In genomic region chr7:18884745-18885422, GRCm38 (mm10) we compare ENCODE assay signal across 12 mouse cellular contexts. TPM values are rescaled to one million over a fixed set of nuclear protein-coding genes. Genes with fewer than 3 reads are reported as not detected.
A peak's percentile ranks its signal among the peaks of the same experiment; 100 is the strongest.
DNase-seq lines count a peak whose midpoint lies in the region; ATAC-seq lines count a peak whose summit lies in the region.
"Had no signal": no experiment of that assay in that cellular context is flagged by ENCODE, and none has a peak within 500 bp of the region (broad histone marks: within the 10 kb centered on the region; RNA-seq: fewer than 3 reads in every experiment).

No protein-coding gene starts in this region.

- H3K4me3 ChIP-seq in hindbrain, embryonic 16.5 days (ENCODE audit: low read length): no peak overlapping the region
- no peak overlapping the region for H3K4me3 ChIP-seq in hindbrain, embryonic 13.5 days
- no peak overlapping the region for H3K4me3 ChIP-seq in midbrain, embryonic 16.5 days (ENCODE audit: low read depth, low read length)
- H3K4me3 ChIP-seq in midbrain, embryonic 10.5 days: no peak overlapping the region
- peak overlapping the region; percentile 8 for H3K4me3 ChIP-seq in intestine, embryonic 15.5 days (replicated peaks)
- 0 out of 2 replicates have a peak overlapping the region, but pooled peaks have one; percentile 15 for H3K4me3 ChIP-seq in stomach, embryonic 15.5 days (replicated peaks)

- no peaks in the 10 kb centered on the region for H3K27me3 ChIP-seq in hindbrain, embryonic 16.5 days (replicated peaks; ENCODE audit: control insufficient read depth, insufficient read depth, low read length)
- no peaks in the 10 kb centered on the region for H3K27me3 ChIP-seq in hindbrain, embryonic 13.5 days
- no peaks in the 10 kb centered on the region for H3K27me3 ChIP-seq in midbrain, embryonic 16.5 days (ENCODE audit: control insufficient read depth, insufficient read depth, low read depth, low read length)
- H3K27me3 ChIP-seq in midbrain, embryonic 10.5 days (ENCODE audit: low read depth, poor library complexity, severe bottlenecking): no peaks in the 10 kb centered on the region
- H3K27me3 ChIP-seq in intestine, embryonic 15.5 days (replicated peaks): no peaks in the 10 kb centered on the region
- no peaks in the 10 kb centered on the region for H3K27me3 ChIP-seq in stomach, embryonic 15.5 days (replicated peaks)

- 63% methylated on average over 13 of the region's 13 CpGs for WGBS in hindbrain, embryonic 16.5 days
- 61% methylated on average over 13 of the region's 13 CpGs for WGBS in hindbrain, embryonic 13.5 days
- 65% methylated on average over 13 of the region's 13 CpGs for WGBS in midbrain, embryonic 16.5 days
- 65% methylated on average over 13 of the region's 13 CpGs for WGBS in midbrain, embryonic 10.5 days
- WGBS in intestine, embryonic 15.5 days: 46% methylated on average over 13 of the region's 13 CpGs
- WGBS in stomach, embryonic 15.5 days: 47% methylated on average over 13 of the region's 13 CpGs

- no peak overlapping the region for H3K4me2 ChIP-seq in hindbrain, embryonic 16.5 days (ENCODE audit: low read length)
- no peak overlapping the region for H3K4me2 ChIP-seq in hindbrain, embryonic 13.5 days
- no peak overlapping the region for H3K4me2 ChIP-seq in midbrain, embryonic 16.5 days (ENCODE audit: low read length)
- H3K4me2 ChIP-seq in intestine, embryonic 15.5 days (replicated peaks): peak overlapping the region; percentile 37
- peak overlapping the region; percentile 37 for H3K4me2 ChIP-seq in stomach, embryonic 15.5 days

- no peak overlapping the region; the same call in 1 of the 2 replicates for H3K27ac ChIP-seq in hindbrain, embryonic 16.5 days (ENCODE audit: low read depth, low read length)
- H3K27ac ChIP-seq in hindbrain, embryonic 13.5 days: no peak overlapping the region
- H3K27ac ChIP-seq in midbrain, embryonic 16.5 days (ENCODE audit: low read length): peak overlapping the region; percentile 6; the same call in 1 of the 2 replicates
- H3K27ac ChIP-seq in midbrain, embryonic 10.5 days (replicated peaks): no peak overlapping the region
- peak overlapping the region; percentile 66 for H3K27ac ChIP-seq in intestine, embryonic 15.5 days
- peak overlapping the region; percentile 77 for H3K27ac ChIP-seq in stomach, embryonic 15.5 days

- no peaks in the 10 kb centered on the region for H3K9me3 ChIP-seq in hindbrain, embryonic 16.5 days (ENCODE audit: control insufficient read depth, low read length)
- no peaks in the 10 kb centered on the region for H3K9me3 ChIP-seq in hindbrain, embryonic 13.5 days
- H3K9me3 ChIP-seq in midbrain, embryonic 16.5 days (replicated peaks; ENCODE audit: control insufficient read depth, low read length, poor library complexity, severe bottlenecking): no peaks in the 10 kb centered on the region
- H3K9me3 ChIP-seq in midbrain, embryonic 10.5 days (replicated peaks): no peaks in the 10 kb centered on the region
- no peaks in the 10 kb centered on the region for H3K9me3 ChIP-seq in intestine, embryonic 15.5 days
- no peaks in the 10 kb centered on the region for H3K9me3 ChIP-seq in stomach, embryonic 15.5 days

- peak overlapping the region; percentile 30; the same call in 1 of the 2 replicates for H3K9ac ChIP-seq in hindbrain, embryonic 16.5 days (ENCODE audit: low read depth, low read length)
- H3K9ac ChIP-seq in hindbrain, embryonic 13.5 days: no peak overlapping the region
- H3K9ac ChIP-seq in midbrain, embryonic 16.5 days (ENCODE audit: low read depth, low read length): no peak overlapping the region
- peak overlapping the region; percentile 18; the same call in 1 of the 2 replicates for H3K9ac ChIP-seq in intestine, embryonic 15.5 days
- no peak overlapping the region for H3K9ac ChIP-seq in stomach, embryonic 15.5 days

- H3K36me3 ChIP-seq in hindbrain, embryonic 16.5 days (ENCODE audit: control insufficient read depth, insufficient read depth, low read length): no peaks in the 10 kb centered on the region
- no peaks in the 10 kb centered on the region for H3K36me3 ChIP-seq in hindbrain, embryonic 13.5 days
- H3K36me3 ChIP-seq in midbrain, embryonic 16.5 days (ENCODE audit: control insufficient read depth, insufficient read depth, low read length): no peaks in the 10 kb centered on the region
- H3K36me3 ChIP-seq in midbrain, embryonic 10.5 days: peaks cover 7% of the 10 kb centered on the region
- H3K36me3 ChIP-seq in intestine, embryonic 15.5 days: no peaks in the 10 kb centered on the region
- no peaks in the 10 kb centered on the region for H3K36me3 ChIP-seq in stomach, embryonic 15.5 days

- peak; percentile 22; the same call in 1 of the 2 replicates for ATAC-seq in hindbrain, embryonic 16.5 days
- ATAC-seq in hindbrain, embryonic 13.5 days (ENCODE audit: low FRiP score): no peak
- no peak for ATAC-seq in midbrain, embryonic 16.5 days
- peak; percentile 53; the same call in 1 of the 2 replicates for ATAC-seq in intestine, embryonic 15.5 days
- no peak for ATAC-seq in stomach, embryonic 15.5 days (ENCODE audit: insufficient read depth, low FRiP score, low read depth)

- no peak for DNase-seq in midbrain, embryonic 10.5 days (ENCODE audit: low spot score)
- DNase-seq in ovary, postnatal 14 days (ENCODE audit: low spot score): no peak
- no peak for DNase-seq in right cerebral cortex, adult 18-20 months
- DNase-seq: adrenal gland, adult 8-10 months; cerebellum, adult 9-10 months; kidney, adult 8-10 months; thymus, postnatal 25 days had no signal

- H3K4me1 ChIP-seq in hindbrain, embryonic 16.5 days (ENCODE audit: control insufficient read depth, insufficient read depth, low read depth, low read length): no peaks in the 10 kb centered on the region
- H3K4me1 ChIP-seq in hindbrain, embryonic 13.5 days (replicated peaks): 0 out of 2 replicates have a peak, but pooled peaks cover 5% of the 10 kb centered on the region
- H3K4me1 ChIP-seq in midbrain, embryonic 16.5 days (ENCODE audit: control insufficient read depth, insufficient read depth, low read length): no peaks in the 10 kb centered on the region
- H3K4me1 ChIP-seq in midbrain, embryonic 10.5 days: peaks cover 3% of the 10 kb centered on the region
- H3K4me1 ChIP-seq in intestine, embryonic 15.5 days (replicated peaks): no peaks in the 10 kb centered on the region
- peaks cover 3% of the 10 kb centered on the region; the same call in 1 of the 2 replicates for H3K4me1 ChIP-seq in stomach, embryonic 15.5 days

RNA-seq across cellular contexts. Expression of gene Pglyrp1, which starts 13.8 kb away (rescaled TPM):
- polyA plus RNA-seq in hindbrain, embryonic 16.5 days (2015; fragmentation: Nextera tagmentation; extraction: Ambion mirVana): 31.2 and 36.7 TPM in 2 replicates
- polyA plus RNA-seq in hindbrain, embryonic 13.5 days (2015; fragmentation: Nextera tagmentation; extraction: Ambion mirVana): 13.7 TPM in 2 replicates
- 25.4 and 29.9 TPM in 2 replicates for polyA plus RNA-seq in midbrain, embryonic 16.5 days (2015; fragmentation: Nextera tagmentation; extraction: Ambion mirVana)
- polyA plus RNA-seq in midbrain, embryonic 10.5 days (2016; fragmentation: Nextera tagmentation; extraction: Ambion mirVana): 1.6 and 1.7 TPM in 2 replicates
- polyA plus RNA-seq in intestine, embryonic 15.5 days (2015; fragmentation: Nextera tagmentation; extraction: Ambion mirVana): 53.1 and 72.8 TPM in 2 replicates
- polyA plus RNA-seq in stomach, embryonic 15.5 days (2015; fragmentation: Nextera tagmentation; extraction: Ambion mirVana): 58.2 and 79.2 TPM in 2 replicates

RNA-seq across cellular contexts. Expression of gene Ccdc61, which starts 25.3 kb away (rescaled TPM):
- 29.1 and 35.7 TPM in 2 replicates for polyA plus RNA-seq in hindbrain, embryonic 16.5 days (2015; fragmentation: Nextera tagmentation; extraction: Ambion mirVana)
- 23.5 and 23.6 TPM in 2 replicates for polyA plus RNA-seq in hindbrain, embryonic 13.5 days (2015; fragmentation: Nextera tagmentation; extraction: Ambion mirVana)
- 24.7 and 31.2 TPM in 2 replicates for polyA plus RNA-seq in midbrain, embryonic 16.5 days (2015; fragmentation: Nextera tagmentation; extraction: Ambion mirVana)
- polyA plus RNA-seq in midbrain, embryonic 10.5 days (2016; fragmentation: Nextera tagmentation; extraction: Ambion mirVana): 38.5 and 38.7 TPM in 2 replicates
- polyA plus RNA-seq in intestine, embryonic 15.5 days (2015; fragmentation: Nextera tagmentation; extraction: Ambion mirVana): 25.2 and 29.2 TPM in 2 replicates
- 26.1 and 29.2 TPM in 2 replicates for polyA plus RNA-seq in stomach, embryonic 15.5 days (2015; fragmentation: Nextera tagmentation; extraction: Ambion mirVana)

RNA-seq across cellular contexts. Expression of gene Nova2, which starts 40.8 kb away (rescaled TPM):
- polyA plus RNA-seq in hindbrain, embryonic 16.5 days (2015; fragmentation: Nextera tagmentation; extraction: Ambion mirVana): 10.4 and 12.3 TPM in 2 replicates
- 14.9 and 15.8 TPM in 2 replicates for polyA plus RNA-seq in hindbrain, embryonic 13.5 days (2015; fragmentation: Nextera tagmentation; extraction: Ambion mirVana)
- 11.9 and 14.3 TPM in 2 replicates for polyA plus RNA-seq in midbrain, embryonic 16.5 days (2015; fragmentation: Nextera tagmentation; extraction: Ambion mirVana)
- polyA plus RNA-seq in midbrain, embryonic 10.5 days (2016; fragmentation: Nextera tagmentation; extraction: Ambion mirVana): 3.9 and 6.2 TPM in 2 replicates
- 0.49 and 0.57 TPM in 2 replicates for polyA plus RNA-seq in intestine, embryonic 15.5 days (2015; fragmentation: Nextera tagmentation; extraction: Ambion mirVana)
- 0.63 TPM in 2 replicates for polyA plus RNA-seq in stomach, embryonic 15.5 days (2015; fragmentation: Nextera tagmentation; extraction: Ambion mirVana)

RNA-seq across cellular contexts. Expression of gene Mill2, which starts 45.1 kb away (rescaled TPM):
- polyA plus RNA-seq in hindbrain, embryonic 16.5 days (2015; fragmentation: Nextera tagmentation; extraction: Ambion mirVana): 0.38 and 1.2 TPM in 2 replicates
- 0.45 and 0.53 TPM in 2 replicates for polyA plus RNA-seq in hindbrain, embryonic 13.5 days (2015; fragmentation: Nextera tagmentation; extraction: Ambion mirVana)
- 0.45 and 0.69 TPM in 2 replicates for polyA plus RNA-seq in midbrain, embryonic 16.5 days (2015; fragmentation: Nextera tagmentation; extraction: Ambion mirVana)
- 0.14 and 0.30 TPM in 2 replicates for polyA plus RNA-seq in midbrain, embryonic 10.5 days (2016; fragmentation: Nextera tagmentation; extraction: Ambion mirVana)
- polyA plus RNA-seq in intestine, embryonic 15.5 days (2015; fragmentation: Nextera tagmentation; extraction: Ambion mirVana): 0.73 TPM in 2 replicates
- polyA plus RNA-seq in stomach, embryonic 15.5 days (2015; fragmentation: Nextera tagmentation; extraction: Ambion mirVana): 1.2 and 1.5 TPM in 2 replicates

Comparison
In these comparisons a context has a peak if more than half of its experiments do, and no peak if none do; other contexts are left out.
1. ATAC-seq: peak in hindbrain, embryonic 16.5 days (single experiment) and intestine, embryonic 15.5 days (single experiment); none in hindbrain, embryonic 13.5 days (single experiment), midbrain, embryonic 16.5 days (single experiment) and stomach, embryonic 15.5 days (single experiment).
2. H3K27ac ChIP-seq: peak in midbrain, embryonic 16.5 days (single experiment), intestine, embryonic 15.5 days (single experiment) and stomach, embryonic 15.5 days (single experiment); none in hindbrain, embryonic 16.5 days (single experiment), hindbrain, embryonic 13.5 days (single experiment) and midbrain, embryonic 10.5 days (single experiment).
3. H3K9ac ChIP-seq: peak in hindbrain, embryonic 16.5 days (single experiment) and intestine, embryonic 15.5 days (single experiment); none in hindbrain, embryonic 13.5 days (single experiment), midbrain, embryonic 16.5 days (single experiment) and stomach, embryonic 15.5 days (single experiment).
4. H3K4me2 ChIP-seq: peak in intestine, embryonic 15.5 days (single experiment) and stomach, embryonic 15.5 days (single experiment); none in hindbrain, embryonic 16.5 days (single experiment), hindbrain, embryonic 13.5 days (single experiment) and midbrain, embryonic 16.5 days (single experiment).
5. H3K4me3 ChIP-seq: peak in intestine, embryonic 15.5 days (single experiment) and stomach, embryonic 15.5 days (single experiment); none in hindbrain, embryonic 16.5 days (single experiment), hindbrain, embryonic 13.5 days (single experiment), midbrain, embryonic 16.5 days (single experiment) and midbrain, embryonic 10.5 days (single experiment).